Mouse (Mus musculus) MEL (cell line): Measurements from ENCODE around the gene Rpain.

Experiments
- CTCF ChIP-seq, 3 experiments: IDR thresholded peaks in 2 of 3; conservative IDR thresholded peaks in 1 of 3; 2 replicates each; pipeline ENCODE4 v1.5.1; 2011 to 2012; ENCODE audit warnings: low read length in 3 of 3, low read depth in 2 of 3, mild to moderate bottlenecking in 2 of 3, improper control_type of control experiment in 1 of 3, inconsistent platforms in 1 of 3, mixed read lengths in 1 of 3, moderate library complexity in 1 of 3; ENCODE audit not compliant: control insufficient read depth in 1 of 3, insufficient read depth in 1 of 3, poor library complexity in 1 of 3, severe bottlenecking in 1 of 3
- EP300 ChIP-seq, 2 experiments: IDR thresholded peaks; 2 replicates each; pipeline ENCODE4 v1.6.1; 2011; ENCODE audit warnings: improper control_type of control experiment in 2 of 2, low read length in 2 of 2, low read depth in 1 of 2, mild to moderate bottlenecking in 1 of 2
- ETS1 ChIP-seq: IDR thresholded peaks from 2 replicates; pipeline ENCODE4 v1.6.1; 2012; ENCODE audit warnings: low read depth, mild to moderate bottlenecking, inconsistent platforms, low read length, improper control_type of control experiment, moderate library complexity
- MYC ChIP-seq: IDR thresholded peaks from 2 replicates; pipeline ENCODE4 v1.6.1; 2011; ENCODE audit warnings: low read depth, mild to moderate bottlenecking, low read length, improper control_type of control experiment, moderate library complexity
- POLR2A ChIP-seq, 2 experiments: IDR thresholded peaks; 2 replicates each; pipeline ENCODE4 v1.6.1; 2011 to 2012; ENCODE audit warnings: low read length in 2 of 2, mild to moderate bottlenecking in 2 of 2, control low read depth in 1 of 2, improper control_type of control experiment in 1 of 2, low read depth in 1 of 2, moderate library complexity in 1 of 2; ENCODE audit not compliant: control insufficient read depth in 1 of 2, insufficient read depth in 1 of 2, poor library complexity in 1 of 2
- POLR2AphosphoS5 ChIP-seq: IDR thresholded peaks from 2 replicates; pipeline ENCODE4 v1.6.1; 2012; ENCODE audit warnings: low read depth, borderline replicate concordance, mild to moderate bottlenecking, inconsistent platforms, low read length, moderate library complexity, mixed read lengths
- SIN3A ChIP-seq: IDR thresholded peaks from 2 replicates; pipeline ENCODE4 v1.6.1; 2012; ENCODE audit warnings: low read length, improper control_type of control experiment, inconsistent platforms

DNA sequence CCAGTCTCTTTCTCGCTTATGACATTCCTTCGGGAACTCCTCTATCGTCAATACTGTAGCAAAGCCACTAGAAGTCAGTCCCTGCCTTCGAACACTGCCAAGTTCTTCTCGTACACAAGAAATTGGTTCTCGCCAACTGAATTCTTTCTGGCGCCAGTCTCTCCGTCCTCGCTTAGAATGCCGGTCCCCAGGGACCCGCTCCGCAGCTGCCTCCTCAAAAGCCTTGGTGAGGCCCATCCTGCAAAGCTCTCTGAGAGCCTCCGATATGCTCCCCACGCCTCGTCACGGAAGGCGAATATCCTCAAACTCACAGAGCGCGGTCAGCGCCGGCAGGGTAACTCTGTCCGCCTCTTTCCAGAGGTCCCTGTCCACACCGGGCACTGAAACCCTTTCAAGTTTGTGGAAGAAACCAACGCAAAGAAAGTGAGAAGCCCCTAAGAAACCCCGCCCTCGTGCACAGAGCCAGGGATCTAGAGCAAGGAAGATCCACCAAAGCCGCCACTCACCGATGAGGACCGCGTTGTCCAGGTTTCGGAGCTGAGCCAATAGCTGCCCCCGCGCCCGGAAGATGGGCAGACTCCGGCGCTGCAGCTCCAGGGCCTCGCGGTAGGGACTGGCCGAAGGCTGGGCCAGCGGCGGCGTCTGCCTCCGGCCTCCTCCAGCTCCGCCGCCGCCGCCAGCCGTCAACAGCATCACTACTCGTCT, 33.8 kb downstream of the Rpain start:
- TF ChIP-seq POLR2AphosphoS5 (no peak), POLR2A (IDR thresholded peaks at IDR 0.05; ENCODE audit: control insufficient read depth in 1 of 2, insufficient read depth in 1 of 2, low read depth in 1 of 2, low read length in 2 of 2, poor library complexity in 1 of 2) (no peak), CTCF (IDR thresholded peaks at IDR 0.05 in 2 of 3, conservative IDR thresholded peaks at IDR 0.05 in 1 of 3; ENCODE audit: control insufficient read depth in 1 of 3, insufficient read depth in 1 of 3, low read depth in 2 of 3, low read length in 3 of 3, poor library complexity in 1 of 3, severe bottlenecking in 1 of 3) (no peak), SIN3A (no peak), ETS1 (no peak), EP300 (IDR thresholded peaks at IDR 0.05; ENCODE audit: low read depth in 1 of 2, low read length in 2 of 2) (no peak), MYC (no peak)
